Mouse (Mus musculus) cerebellum, adult 2 months (tissue): ENCODE results near the gene Tmem168.

Experiments used
- CTCF ChIP-seq: fragments of 200-500 bp; IDR thresholded peaks from 2 replicates; pipeline ENCODE4 v1.5.1; 2011; ENCODE audit warnings: low read depth, mild to moderate bottlenecking, control low read depth, low read length, moderate library complexity, borderline replicate concordance; ENCODE audit not compliant: insufficient read depth
- POLR2A ChIP-seq: fragments of 200-500 bp; IDR thresholded peaks from 2 replicates; pipeline ENCODE4 v1.6.1; 2011; ENCODE audit warnings: low read length, control low read depth, borderline replicate concordance; ENCODE audit not compliant: insufficient read depth

DNA sequence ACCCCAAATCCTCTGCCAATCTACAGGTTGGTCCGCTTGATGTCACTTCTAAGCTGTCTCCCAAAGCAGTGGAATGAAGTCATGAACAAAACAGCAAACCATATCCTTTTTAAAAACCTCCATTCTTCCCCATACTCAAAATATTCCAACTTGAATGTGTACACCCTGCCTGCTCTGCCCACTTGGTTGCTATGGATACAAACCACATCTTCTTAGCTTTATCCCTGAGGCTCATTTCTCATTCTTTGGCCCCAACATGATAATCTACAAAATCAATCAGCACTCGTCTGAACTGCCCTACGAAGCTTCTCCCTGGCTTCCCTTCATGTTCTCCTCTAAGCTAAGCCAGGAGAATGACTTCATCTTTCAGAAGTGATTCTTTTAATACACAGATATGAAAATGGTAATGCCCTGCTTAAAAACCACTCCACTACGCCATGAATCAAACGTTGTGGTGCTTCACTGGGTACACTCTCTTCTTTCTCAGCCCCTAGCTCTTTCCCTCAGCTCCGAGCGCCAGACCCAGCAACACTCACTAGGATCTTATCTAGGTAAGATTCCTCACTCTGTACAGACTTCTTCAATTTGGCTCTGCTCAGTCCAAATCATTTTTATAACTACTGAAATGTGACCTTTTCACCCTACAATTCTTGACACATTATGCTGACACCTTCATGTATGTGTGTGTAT is 70.5 kb downstream of the Tmem168 start:
- TF ChIP-seq CTCF (no peak), POLR2A (no peak)
